Mouse (Mus musculus) erythroblast, embryonic 14.5 days (primary cell): ENCODE data around the gene Ldha.

Experiments used
- GATA1 ChIP-seq: IDR thresholded peaks from 2 replicates; pipeline ENCODE4 v1.6.1; 2012; ENCODE audit warnings: low read length, inconsistent platforms, mixed read lengths
- TAL1 ChIP-seq: IDR thresholded peaks from 3 replicates; pipeline ENCODE4 v1.6.1; 2012; ENCODE audit warnings: low read length, inconsistent platforms, mixed read lengths

- TF ChIP-seq GATA1 (no peak), TAL1 (no peak)
Observed at GRCm38 (mm10) chr7:46876841-46877240, 35.6 kb downstream of the Ldha start.
